Mouse (Mus musculus) megakaryocyte, embryonic 14.5 days (primary cell): ENCODE measurements around the gene Gm20388.

Experiments
- FLI1 ChIP-seq: IDR thresholded peaks from 2 replicates; pipeline ENCODE4 v1.6.1; 2012; ENCODE audit warnings: low read length, inconsistent platforms, mixed read lengths
- GATA1 ChIP-seq: IDR thresholded peaks from 3 replicates; pipeline ENCODE4 v1.6.1; 2012; ENCODE audit warnings: mixed read lengths, low read length, inconsistent platforms, borderline replicate concordance

- TF ChIP-seq GATA1 (no peak), FLI1 (no peak)
Observed at GRCm38 (mm10) chr8:121699936-121700335, 1789.3 kb downstream of the Gm20388 start.
